Mouse (Mus musculus) lung, adult 2 months (tissue): Measurements from ENCODE around the gene Zik1. TPM values are rescaled to one million over a fixed set of nuclear protein-coding genes. Genes with fewer than 3 reads are reported as not detected.
A peak's percentile ranks its signal among the peaks of the same experiment; 100 is the strongest.

Source experiments
- DNase-seq: peaks from one replicate; pipeline ENCODE4 v3.0.0; 2022
- H3K4me1 ChIP-seq: fragments of 200-500 bp; 2 replicates; pipeline ENCODE4 v1.6.1; 2011; ENCODE audit warnings: low read length; ENCODE audit not compliant: control insufficient read depth, insufficient read depth
- H3K4me3 ChIP-seq: fragments of 200-500 bp; replicated peaks from 2 replicates; pipeline ENCODE3; 2011; ENCODE audit warnings: low read depth, mild to moderate bottlenecking, control low read depth, low read length; ENCODE audit errors: extremely low read depth
- CTCF ChIP-seq: fragments of 200-500 bp; IDR thresholded peaks from 2 replicates; pipeline ENCODE4 v1.5.1; 2011; ENCODE audit warnings: mild to moderate bottlenecking, low read length, control low read depth; ENCODE audit not compliant: insufficient read depth
- POLR2A ChIP-seq: fragments of 200-500 bp; IDR thresholded peaks from 2 replicates; pipeline ENCODE4 v1.6.1; 2011; ENCODE audit warnings: low read depth, mild to moderate bottlenecking, control low read depth, low read length, borderline replicate concordance; ENCODE audit errors: extremely low read depth
- WGBS: fragments of 180-500 bp; shearing (Covaris S2); methylation state at CpG from one replicate; pipeline ENCODE4 v1.1.7; 2018; 5-methylcytosine and 5-hydroxymethylcytosine counted together
- polyA plus RNA-seq: library from polyadenylated mRNA; depleted of rRNA; stranded (reverse); fragments of >200 nt; gene quantifications from 2 replicates; pipeline ENCODE4 v1.2.3, GENCODE M21; 2012; rRNA removed

Zik1 gene
- polyA plus RNA-seq = 0.19 and 0.37 TPM in 2 replicates

DNA sequence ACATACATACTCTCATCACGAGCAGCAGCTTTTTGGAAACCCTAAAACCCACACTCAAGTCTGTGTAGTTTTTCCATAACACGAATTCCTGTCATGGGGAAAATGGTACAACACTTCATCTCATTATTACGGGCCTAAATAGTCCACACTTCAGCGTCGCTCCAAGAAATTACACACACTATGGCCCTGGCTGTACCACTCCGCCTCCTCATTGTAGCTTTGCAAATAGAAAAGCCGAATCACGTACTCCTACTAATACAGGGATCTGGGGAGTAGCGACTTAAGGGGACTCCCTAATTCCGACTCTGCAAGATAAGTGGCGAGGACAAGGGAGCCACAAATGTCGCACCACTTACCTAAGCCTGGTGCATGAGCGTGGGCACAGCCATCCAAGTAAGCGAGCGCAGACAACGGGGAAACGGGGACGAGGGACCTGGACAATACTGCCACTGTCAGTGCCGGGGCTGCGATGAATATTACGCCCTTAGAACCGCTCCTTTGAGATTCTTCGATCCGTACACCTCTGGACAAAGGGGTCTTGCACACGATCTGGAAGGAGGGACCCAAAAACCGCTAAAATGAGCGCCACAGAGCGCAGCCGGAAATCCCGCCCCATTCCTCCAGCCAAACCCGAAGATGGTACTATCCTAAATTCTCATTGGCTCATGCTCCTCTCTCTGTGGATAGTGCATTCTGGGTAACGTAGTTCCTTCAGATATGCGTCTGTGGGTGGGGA is at the start of gene Zik1:
Gene Zik1 (minus strand): TSS at position 609 of the 736 bp plus-strand sequence.
- Histone ChIP-seq H3K4me1 (no peaks in the 10 kb centered on the region), H3K4me3 (peak within 1 kb of the TSS; percentile 87)
- whole genome bisulfite sequencing = 1% methylated on average over 33 of the region's 33 CpGs
- peak; percentile 38 for DNase-seq
- TF ChIP-seq CTCF = no peak
- TF ChIP-seq POLR2A = no peak

DNA sequence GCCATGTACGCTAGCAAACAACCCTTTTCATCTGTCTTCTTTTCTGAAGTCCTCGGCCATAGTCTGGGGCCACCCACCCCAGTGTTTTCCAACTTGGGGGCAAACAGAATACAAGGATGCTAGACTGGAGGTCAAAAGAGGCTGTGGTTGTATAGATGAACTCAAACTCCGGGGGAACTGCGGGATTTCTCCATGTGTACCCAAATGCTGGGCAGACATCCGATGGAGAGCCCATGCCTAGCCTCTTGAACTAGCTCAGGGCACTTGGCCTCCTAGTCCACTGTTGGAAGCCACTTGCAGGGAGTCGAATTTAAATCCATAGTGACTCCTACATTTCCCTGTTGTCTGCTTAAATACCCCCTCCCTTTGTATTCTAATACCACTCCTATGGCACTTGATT is 384 bp upstream of the Zik1 start:
- no peak for DNase-seq
- TF ChIP-seq POLR2A (no peak), CTCF (no peak)
- 40% methylated on average over 6 of the region's 6 CpGs for WGBS
- Histone ChIP-seq H3K4me1 (no peaks in the 10 kb centered on the region), H3K4me3 (no peak overlapping the region)

DNA sequence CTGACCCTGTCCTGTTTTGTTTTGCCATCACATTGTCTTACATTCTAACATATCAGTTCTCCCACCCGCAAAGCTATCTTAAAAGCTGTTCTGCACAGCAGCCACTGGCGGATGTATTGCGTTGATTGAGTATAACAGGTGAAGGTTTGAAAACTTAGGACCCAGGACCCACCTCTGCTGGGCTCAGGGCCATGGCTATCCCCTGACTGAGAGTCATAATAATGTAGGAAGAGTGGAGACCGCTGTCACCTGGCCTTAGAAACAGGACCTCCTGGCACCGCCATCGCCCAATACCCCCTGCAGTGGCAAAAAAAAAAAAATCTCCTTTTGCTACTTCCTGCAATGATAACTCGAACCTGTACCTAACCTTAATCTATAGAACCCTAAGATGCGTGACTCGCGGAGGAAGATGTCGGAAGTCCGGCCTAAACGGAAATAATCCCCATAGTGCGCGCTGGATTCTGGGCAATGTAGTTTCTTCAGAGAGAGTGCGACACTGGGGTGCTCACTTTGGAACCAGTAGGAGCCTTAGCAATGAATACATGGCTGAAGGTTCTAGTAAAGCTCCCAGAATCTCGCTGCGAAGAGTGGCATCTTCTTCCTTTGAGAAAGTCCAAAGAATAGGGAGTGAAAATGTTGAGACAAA is 14.5 kb downstream of the Zik1 start:
- WGBS = 67% methylated on average over 18 of the region's 18 CpGs
- Histone ChIP-seq H3K4me3 (no peak overlapping the region), H3K4me1 (no peaks in the 10 kb centered on the region)
- no peak for DNase-seq
- TF ChIP-seq POLR2A = no peak
- no peak for TF ChIP-seq CTCF

DNA sequence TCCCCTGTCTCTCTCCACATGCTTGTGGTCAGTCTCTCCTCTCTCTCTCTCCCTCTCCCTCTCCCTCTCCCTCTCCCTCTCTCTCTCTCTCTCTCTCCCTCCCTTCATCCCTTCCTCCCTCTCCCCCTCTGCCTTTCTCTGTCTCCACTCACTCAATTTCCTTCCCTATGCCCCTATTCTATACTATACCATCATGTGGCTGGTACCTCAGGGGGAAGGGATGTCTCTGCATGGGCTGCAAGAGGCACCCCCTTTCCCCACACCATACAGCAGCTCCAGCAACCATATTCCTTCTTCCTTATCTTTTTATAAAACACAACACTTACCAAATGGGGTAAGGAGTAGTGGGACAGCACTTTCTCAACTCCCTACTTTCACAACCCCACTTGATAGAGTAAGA is 15.4 kb downstream of the Zik1 start:
- no peak for DNase-seq
- no peak for TF ChIP-seq POLR2A
- no peak for TF ChIP-seq CTCF
- Histone ChIP-seq H3K4me1 (no peaks in the 10 kb centered on the region), H3K4me3 (no peak overlapping the region)

DNA sequence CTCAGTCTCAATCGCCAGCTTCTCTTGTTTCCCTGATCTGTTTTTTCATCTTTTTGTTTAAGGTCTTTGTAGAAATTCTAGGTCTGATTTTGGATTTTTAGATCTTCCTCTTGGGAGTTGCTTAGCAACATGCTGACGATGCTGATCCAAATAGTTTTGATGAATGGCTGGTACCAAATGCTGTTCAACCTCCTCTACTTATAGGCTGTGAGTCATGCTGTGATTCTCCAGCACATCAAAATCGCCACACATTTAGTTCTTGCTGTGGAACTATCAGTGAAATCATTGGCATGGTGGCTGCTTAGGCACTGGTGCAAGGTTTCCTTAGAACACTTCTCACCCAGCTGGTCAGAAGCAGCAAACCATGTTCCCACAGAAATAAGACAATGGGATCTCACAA is 37.0 kb downstream of the Zik1 start:
- Histone ChIP-seq H3K4me3 (no peak overlapping the region), H3K4me1 (no peaks in the 10 kb centered on the region)
- no peak for TF ChIP-seq POLR2A
- TF ChIP-seq CTCF = no peak
- no peak for DNase-seq
- 69% methylated on average over 3 of the region's 3 CpGs for WGBS

DNA sequence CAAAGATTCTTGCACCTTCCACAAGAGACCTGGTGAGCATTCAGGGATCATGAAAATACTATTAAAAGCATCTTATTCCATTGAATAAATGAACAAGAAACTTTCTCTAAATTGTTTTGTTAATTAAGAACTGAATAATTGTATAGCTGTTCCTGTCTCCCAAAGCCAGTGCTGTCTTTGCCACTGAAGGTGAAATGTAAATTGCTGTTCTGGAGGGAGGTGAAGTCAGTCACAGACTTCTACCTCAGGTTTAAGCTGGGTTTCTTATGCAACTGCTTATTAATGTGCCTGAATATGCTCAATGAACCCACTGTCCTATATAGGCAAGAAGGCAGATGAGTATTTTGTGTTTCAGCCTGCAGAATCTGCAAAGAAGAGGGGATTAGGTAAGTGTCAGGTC is 52.2 kb downstream of the Zik1 start, which contains the start of gene Vmn1r67:
Gene Vmn1r67 (plus strand): TSS at position 301 of the 400 bp plus-strand sequence.
- H3K4me1 ChIP-seq = no peaks in the 10 kb centered on the region
- no peak within 1 kb of the TSS for H3K4me3 ChIP-seq
- TF ChIP-seq CTCF (no peak), POLR2A (no peak)
- no peak for DNase-seq

Other genes with a start within 250 kb of the Zik1 start
- not detected in 2 replicates for gene Vmn1r66, start 217.4 kb downstream of the Zik1 start, polyA plus RNA-seq
- gene Vmn1r67, start 52.1 kb downstream of the Zik1 start, polyA plus RNA-seq = not detected in 2 replicates
- not detected in 2 replicates for gene Vmn1r68, start 63.1 kb upstream of the Zik1 start, polyA plus RNA-seq
- gene Vmn1r69, start 118.3 kb upstream of the Zik1 start, polyA plus RNA-seq = not detected in 2 replicates
- gene Vmn1r70, start 136.1 kb upstream of the Zik1 start, polyA plus RNA-seq = not detected in 2 replicates
- not detected in 2 replicates for gene Nlrp4b, start 192.4 kb upstream of the Zik1 start, polyA plus RNA-seq